Mouse (Mus musculus) T-helper 2 cell (primary cell): ENCODE data around the gene Gpalpp1.

Source experiments
- in situ Hi-C: fragments of 300-600 bp; cut with MboI, MseI; formaldehyde crosslinking; loops from one replicate; pipeline ENCODE4 v1.15.1; 2025; ENCODE audit warnings: high pct_unique_total_duplicates

Gpalpp1 gene

DNA sequence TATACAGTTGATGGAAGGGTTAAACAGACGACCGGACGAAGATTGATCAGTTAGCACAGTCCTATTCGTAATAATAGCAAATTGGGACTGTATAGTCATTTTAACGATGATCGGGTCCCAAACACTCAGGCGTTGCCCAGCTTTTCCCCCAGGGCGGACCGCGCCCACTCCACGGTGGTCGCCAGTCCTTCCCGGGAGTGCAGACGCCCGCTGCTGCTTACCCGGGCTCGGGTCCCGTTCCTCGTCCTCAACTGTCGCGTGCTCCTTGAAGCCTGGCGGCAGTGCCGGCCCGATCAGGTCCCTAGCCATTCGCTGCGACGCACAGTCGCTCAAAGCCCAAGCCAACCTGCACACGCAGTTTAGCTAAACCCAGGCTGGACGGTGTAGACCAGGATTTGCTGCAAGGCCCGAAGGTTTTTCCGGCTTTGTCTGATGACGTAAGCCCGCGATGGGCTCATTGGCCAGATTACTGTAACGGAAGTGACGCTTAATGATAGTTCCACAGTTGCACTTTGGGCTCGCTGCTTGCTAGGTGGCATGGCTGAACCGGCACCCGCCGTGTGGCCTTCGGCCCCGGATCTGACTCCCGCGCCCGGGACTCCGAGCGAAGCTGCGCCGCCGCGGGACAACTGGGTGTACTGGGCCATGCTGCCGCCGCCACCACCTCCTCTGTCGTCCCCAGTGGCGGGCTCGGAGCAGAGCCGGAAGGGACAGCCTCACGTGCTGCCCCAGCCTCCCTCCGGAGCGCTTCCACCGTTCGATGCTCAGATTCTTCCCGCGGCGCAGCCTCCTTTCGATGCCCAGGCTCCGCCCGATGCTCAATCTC, at the start of gene Gpalpp1, which contains the start of gene Nufip1:
Gpalpp1 (minus strand) TSS at position 365 of the 826 bp plus-strand sequence.
Nufip1 (plus strand) TSS at position 496 of the 826 bp plus-strand sequence.
- in situ Hi-C loops: loop anchor here (10.0 kb wide), 1 partner anchor 896 kb away; no protein-coding TSS in a partner anchor

DNA sequence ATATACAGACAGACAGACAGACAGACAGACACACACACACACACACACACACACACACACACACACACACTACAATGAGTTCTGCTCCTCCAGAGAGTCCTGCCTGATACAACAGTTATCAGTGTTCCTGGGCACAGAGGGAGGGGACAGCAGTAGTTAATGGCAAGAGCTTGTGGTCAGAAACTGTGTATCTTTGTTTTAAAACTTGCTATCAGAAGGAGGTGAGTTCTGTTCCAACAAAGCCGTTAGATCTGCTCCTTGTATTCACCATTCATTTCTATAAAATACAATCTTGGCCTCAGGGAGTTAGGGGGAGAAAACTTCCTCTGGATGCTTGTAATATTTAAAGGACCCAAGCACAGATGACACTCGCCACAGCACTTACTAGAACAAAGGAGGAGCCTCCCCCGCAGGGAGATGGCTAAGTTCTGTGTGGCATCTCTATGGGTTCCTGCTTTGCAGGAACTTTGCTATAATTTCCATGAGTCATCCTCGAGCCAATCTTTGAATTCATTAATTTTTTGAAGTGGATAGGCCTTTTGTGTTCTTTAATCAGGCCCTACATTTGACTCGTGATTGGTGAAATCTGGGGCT, 47.7 kb upstream of the Gpalpp1 start:
- in situ Hi-C loops: no loop called here

DNA sequence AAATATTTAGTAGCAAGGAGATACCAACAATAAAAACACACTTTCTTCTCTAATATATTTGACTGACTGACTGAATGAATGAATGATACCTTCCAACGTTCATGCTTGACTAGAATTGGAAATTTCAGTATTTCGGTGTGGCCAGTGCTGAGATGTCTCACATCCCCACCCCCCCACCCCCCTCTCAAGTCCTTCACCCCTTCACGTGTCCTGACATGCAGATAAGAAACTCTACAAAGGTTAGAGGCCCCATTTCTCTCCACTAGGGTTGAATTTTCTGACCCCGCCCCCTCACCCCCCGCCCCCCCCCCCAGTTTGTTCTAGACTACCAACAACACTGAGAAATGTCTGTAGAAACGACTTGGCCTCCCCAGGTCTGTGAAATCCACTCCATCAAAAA, 43.3 kb upstream of the Gpalpp1 start:
- in situ Hi-C loops: loop anchor here (5.0 kb wide), 1 partner anchor 323 kb away; no protein-coding TSS in a partner anchor

DNA sequence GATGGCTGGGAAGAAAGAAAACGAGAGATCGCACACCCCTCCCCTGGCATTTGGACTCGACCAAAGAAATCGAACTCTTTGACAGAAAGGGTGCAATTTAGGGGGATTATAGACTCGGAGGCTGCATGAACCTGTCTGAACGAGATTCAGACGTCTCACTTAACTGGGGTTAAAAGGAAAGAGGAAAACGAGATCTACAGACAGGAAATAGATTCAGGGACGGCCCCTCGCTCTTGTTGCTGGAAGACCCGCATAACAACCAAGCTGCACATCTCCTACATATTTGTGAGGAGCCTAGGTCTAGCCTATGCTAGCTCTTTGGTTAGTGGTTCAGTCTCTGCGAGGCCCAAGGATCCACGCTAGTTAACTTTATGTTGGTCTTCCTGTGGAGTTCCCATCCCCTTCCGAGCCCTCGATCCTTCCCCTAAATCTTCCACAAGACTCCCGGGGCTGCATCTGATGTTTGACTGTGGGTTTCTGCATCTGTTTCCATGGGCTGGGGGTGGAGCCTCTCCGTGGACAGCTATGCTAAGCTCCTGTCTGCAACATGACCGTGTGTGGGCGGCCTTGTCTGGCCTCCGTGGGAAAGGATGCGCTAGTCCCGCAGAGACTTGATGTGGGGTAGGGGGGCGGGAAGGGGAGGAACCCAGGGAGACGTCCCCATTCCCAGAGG, 42.6 kb upstream of the Gpalpp1 start:
- in situ Hi-C loops: loop anchor here (5.0 kb wide), 1 partner anchor 324 kb away; no protein-coding TSS in a partner anchor

DNA sequence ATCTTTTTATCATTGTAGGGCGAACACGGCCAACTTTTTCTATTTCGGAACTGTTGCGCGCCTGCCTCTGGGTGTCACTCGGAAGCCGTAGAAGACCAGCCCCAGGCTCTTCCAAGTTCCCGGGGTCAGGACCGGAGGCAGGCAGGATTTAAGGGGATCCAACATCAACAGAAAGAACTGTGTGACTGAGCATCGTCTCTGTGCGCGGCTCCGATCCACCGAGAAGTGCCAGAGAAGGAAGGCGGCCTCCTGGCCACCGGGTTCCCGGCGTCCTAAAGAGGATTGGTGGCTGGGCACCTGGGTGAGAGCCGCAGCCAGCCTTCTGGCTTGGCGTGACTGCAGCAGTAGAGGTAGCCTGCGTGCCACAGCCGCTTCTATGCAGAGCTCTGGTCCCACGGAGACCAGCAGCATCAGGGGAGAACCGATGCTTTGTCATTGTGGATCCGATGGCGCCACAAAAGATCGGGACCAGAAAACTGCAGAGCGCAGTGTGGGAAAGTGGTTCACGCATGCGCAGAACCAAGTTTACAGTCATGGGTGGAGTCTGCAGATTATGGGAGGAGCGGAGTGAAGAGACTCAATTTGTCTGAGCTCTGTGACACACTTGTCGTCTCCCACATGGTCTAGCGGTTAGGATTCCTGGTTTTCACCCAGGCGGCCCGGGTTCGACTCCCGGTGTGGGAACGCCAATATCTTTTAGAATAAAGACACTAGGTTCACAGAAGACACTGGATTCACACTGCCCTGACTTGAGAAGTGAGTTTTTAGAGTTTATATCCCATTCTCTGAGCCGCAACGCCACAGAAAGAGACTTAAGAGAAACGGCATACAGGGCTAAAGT, 41.8 kb upstream of the Gpalpp1 start:
- in situ Hi-C loops: loop anchor here (5.0 kb wide), 1 partner anchor 325 kb away; no protein-coding TSS in a partner anchor

DNA sequence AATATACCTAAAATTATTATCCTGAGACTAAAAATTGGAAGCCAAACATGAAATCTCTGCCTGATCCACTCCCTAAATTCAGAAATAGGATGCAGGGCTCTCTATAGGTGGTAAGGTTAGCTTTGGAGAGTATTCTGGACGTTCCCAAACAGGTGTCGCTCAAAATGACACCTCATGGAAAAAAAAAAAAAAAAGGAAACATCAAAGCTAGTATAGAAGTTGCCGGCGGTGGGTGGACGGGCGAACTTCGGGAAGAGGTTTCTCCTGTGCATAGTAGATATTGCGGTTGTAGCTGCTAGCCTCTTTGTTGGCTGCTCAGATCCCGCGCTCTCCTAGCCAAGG, 41.2 kb upstream of the Gpalpp1 start:
- in situ Hi-C loops: loop anchor here (5.0 kb wide), 1 partner anchor 326 kb away; no protein-coding TSS in a partner anchor

DNA sequence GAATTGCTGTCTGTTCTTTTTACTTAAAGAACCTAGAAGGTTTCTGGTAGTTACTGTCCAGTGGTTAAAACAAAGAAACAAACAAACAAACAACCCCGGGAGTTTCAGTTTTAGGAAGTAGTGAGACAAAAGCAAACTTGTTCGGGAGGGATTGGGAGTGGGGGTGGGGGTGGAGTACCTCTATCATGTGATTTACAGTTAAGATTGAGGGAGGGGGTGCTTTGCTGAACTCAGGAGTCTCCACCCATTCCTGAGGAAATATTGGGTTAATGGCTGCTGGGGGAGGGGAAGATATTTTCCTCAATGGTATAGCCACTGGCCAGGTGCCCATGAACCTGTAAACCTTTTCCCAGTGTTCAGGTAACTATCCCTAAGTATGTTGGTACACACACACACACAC, 40.5 kb upstream of the Gpalpp1 start:
- in situ Hi-C loops: loop anchor here (5.0 kb wide), 1 partner anchor 326 kb away; no protein-coding TSS in a partner anchor

DNA sequence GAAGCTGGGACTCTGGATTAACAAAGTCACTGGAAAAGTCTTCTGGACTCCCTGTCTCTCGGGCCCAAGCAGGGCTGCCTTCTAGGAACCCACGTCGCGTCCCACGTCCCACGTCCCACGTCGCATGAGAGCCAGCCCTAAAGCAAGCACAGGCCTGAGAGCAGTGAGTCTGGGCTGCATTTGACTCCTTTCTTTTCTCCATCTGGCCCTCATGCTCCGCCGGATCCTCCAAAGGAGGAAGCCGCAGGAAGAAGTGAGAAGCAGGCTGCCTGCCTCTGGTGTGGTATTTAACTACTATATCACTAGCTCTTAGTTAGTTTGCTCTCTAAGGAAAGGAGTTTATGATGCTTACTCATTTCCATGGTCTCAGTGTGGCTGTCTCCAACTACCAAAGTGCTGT, 39.9 kb upstream of the Gpalpp1 start:
- in situ Hi-C loops: loop anchor here (5.0 kb wide), 1 partner anchor 327 kb away; no protein-coding TSS in a partner anchor

DNA sequence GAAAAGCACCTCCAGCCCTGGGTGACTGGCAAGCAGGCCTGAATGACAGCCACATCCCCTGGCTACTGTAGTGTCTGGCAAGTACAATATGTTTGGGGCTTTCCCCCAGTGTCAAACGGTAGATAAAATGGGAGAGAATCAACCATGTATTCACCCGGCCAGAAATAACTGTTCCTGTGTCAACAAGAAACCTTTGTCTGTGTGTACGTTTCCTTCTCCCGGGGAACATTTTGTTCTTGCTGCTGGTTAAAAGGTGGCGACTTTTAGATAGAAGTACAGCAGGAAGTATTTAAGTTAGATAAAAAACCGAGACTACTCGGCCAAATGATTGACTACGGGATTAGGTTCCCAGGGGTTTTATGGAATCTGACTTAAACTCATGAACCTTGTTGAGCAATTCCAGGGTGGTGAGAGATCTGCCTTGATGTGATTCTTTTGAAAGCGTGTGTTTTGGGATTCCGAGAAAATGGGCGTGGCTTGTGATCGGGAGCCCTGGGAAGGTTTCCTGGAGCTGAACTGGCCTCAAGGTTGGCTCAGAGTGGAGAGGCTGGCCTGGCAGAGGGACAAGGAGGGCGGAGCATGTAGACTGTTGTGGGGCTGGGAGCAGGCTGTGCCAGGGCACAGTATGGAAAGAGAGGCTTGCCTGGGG, 39.1 kb upstream of the Gpalpp1 start:
- in situ Hi-C loops: loop anchor here (5.0 kb wide), 1 partner anchor 328 kb away; no protein-coding TSS in a partner anchor

DNA sequence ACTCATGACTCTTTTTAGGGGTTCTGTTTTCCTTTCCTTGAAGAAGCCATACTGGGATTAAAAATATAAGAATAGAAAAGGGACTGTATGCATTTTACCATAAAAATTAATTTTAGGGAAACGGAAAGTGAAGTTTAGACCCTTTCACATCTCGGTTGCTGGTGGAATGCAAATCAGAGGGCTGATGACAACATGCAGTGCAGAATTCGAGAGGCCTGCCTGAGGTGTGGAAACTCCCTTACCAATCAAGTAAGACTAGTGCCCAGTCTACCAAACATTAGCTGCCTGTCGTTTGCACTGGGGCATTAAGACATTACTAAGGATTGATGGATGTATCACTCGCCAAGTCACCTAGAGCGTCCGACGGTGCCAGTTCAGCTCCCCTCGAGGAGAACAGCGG, 37.7 kb upstream of the Gpalpp1 start:
- in situ Hi-C loops: no loop called here

DNA sequence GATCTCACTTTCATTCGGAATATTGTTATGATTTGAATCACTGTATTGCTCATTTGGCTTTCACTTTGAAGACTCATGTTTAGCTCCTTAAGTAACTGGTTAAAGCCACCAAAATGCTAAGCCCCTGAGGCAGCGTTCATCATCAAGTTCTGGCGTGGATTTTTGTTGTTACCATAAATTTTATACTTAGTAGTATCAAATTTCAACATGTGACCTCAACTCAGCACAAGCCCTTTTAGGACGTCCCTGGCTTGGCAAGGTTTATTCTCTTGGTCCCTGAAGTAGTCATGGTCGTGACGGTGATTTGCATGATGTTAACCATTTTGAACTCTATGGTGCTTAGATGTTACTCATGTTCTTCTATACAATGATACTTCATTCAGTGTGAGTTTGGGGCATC, 36.5 kb upstream of the Gpalpp1 start:
- in situ Hi-C loops: no loop called here

DNA sequence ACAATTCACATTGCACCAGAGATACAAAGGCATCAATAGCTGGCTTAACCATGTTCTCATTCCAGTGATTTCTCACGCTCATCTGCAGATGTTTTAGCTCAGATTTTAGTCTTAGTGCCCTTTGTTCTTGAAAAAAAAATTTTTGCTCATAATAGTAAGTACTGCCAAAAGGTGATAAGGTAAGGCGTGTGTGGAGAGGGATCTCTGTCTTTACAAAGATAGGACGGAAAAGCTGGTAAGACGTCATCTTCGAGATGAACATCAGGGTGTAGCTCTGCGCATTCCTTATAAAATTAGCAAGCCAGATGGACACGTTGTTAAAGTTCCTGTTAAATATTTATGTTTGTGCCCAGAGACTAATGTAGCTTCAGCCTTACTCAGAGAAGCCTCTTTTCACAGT, 35.3 kb upstream of the Gpalpp1 start:
- in situ Hi-C loops: no loop called here

DNA sequence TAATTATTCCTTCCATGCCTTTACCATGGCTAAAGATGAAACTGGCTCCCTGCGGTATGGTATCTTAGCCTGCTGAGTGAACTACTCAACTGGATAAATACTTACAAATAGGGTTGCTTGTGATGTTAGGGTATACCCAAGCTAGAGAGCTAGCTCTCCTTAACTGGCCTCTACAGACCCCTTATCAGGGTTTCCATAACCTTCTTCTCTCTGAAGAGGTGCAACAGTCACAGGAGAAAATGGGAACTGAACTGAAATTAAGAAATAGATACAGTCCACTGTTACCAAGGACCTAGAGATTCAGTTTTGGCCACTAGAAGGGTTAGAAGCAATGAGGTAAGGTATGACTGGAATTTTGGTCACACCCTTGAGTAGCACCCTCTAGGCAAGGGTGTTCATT, 34.7 kb upstream of the Gpalpp1 start:
- in situ Hi-C loops: no loop called here

DNA sequence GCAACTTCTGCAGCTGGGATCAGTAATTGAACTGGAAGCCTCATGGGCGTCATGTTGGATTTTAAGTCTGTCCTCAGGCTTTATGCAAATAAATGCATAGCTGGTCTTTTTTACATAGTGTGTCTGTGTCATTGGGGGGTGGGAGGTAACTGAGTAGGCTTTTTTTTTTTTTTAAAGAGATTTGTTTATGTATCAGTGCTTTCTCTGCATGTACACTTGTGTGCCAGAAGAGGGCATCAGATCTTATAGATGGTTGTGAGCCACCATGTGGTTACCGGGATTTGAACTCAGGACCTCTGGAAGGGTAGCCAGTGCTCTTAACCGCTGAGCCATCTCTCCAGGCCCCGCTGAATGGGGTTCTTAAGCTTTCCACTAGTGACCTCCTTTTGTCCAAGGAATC, 24.4 kb upstream of the Gpalpp1 start:
- in situ Hi-C loops: no loop called here

DNA sequence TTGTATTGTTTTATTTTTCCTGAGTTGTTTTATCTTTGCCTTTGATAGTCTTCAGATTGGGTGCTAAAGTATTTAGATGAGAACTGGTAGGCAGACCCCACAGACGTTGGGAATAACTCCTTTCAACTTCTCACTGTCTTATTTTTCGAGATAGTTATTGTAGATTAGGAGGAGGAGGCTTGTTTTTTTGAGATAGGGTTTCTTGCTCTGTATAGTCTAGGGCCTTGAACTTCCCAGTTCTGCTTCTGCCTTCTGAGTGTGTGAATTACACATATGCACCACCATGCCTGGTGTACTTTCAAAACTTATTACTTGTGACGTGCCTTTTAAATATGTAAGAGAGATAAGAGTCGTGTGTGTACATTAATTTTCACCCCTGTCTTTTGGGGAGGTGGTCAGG, 17.6 kb upstream of the Gpalpp1 start:
- in situ Hi-C loops: no loop called here

DNA sequence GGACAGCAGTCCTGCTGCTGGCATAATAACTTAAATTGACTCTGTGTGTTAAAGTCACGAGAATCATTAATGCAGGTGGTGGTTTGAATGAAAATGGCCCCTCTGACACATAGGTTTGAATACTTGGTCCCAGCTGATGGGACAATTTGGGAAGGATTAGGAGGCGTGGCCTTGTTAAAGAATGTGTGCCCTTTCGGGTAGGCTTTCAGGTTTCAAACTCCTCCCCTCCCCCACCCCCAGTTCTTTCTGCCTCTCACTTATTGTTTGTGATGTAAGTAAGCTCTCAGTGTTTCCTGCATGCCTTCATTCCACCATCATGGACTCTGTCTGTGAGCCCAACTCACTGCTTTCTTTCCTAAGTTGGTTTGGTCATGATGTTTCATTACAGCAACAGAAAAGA, 16.8 kb upstream of the Gpalpp1 start:
- in situ Hi-C loops: no loop called here

DNA sequence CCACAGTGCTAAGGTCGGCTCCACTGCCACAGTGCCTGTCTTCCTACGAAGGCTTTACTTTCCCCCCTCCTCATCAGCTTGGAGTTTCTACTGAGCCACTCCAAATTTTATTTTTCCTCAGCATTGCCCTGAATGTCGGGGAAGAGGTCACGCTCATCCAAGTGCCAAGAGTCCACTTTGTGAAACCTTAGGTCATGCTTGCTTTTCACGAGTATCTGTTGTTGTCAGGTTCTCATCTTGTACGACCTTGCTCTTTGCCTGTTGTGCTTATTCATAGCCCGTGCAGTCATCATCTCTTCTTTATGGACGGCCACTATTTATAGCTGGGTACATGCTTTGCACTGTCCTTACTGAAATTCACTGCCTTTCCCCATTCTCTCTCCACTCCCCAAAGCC, 12.1 kb upstream of the Gpalpp1 start:
- in situ Hi-C loops: no loop called here

DNA sequence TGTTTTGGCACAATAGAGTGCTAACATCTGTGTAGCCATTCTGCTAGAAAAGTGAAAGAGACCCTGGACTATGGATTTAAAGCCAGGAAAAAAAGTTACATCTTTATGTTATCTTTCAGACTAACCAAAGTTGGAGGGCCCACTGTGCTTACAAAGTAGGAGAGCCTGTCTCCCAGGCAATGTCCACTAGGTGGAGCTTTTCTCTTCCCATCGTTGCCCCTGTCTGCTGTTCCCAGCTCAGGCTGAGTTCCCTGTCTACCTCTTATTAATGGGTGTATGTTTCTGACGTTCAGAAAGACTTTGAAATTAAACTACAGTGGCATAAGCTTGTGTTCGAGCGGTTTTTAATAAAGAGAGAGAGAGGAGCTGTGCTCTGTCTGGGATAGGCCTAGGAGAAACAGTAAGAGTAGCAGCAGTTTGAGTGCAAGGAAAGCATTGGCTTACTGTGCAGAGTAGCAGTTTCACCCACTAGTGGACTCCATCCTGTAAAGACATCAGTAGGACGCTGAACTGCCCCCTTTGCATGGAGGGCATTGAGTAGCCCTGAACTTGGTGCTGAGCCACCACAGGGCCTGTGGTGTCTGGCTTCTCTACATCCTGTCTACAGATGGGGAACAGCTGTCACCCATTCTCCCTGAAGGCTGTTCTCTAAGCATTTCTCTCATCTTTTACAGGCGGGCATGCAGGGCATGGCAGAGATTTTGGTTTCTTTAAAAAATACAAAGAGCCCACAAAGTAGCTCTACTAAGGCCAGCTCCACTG, 11.5 kb upstream of the Gpalpp1 start:
- in situ Hi-C loops: no loop called here

DNA sequence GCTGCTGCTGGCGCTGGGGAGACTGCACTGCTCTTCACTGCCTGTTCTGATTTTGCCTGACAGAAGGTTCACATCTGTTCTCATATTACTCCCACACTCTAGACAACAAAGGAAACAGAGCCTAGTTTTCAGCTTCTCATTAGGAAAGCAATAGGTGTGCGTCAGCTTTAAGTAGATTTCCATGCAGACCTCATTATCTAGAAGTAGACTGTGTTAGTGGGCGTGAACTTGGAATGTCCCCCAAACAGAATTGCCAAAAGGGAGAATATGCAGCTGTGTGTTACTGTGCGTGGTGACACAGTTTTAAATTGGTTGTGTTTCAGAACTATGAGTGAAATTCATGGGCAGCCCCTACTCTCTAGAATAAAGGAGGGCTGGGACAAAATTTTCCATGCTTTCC, 9.9 kb upstream of the Gpalpp1 start:
- in situ Hi-C loops: no loop called here

DNA sequence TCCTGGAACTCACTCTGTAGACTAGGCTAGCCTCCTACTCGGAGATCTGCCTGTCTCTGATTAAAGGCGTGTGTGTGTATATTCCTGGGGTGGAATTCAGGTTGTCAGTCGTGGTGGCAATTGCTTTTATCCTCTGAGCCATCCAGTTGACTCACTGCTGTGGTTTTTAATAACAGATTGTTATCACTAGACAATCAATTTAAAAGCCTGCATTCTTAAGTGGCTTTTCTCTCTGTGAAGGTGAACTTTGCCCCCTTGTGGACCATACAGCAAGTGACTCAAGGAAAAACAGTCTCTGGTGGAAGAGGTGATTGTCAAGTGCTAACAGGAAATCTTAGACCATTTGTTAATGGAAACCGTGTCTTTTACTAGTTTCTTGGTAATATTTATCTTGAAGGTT, 8.4 kb upstream of the Gpalpp1 start:
- in situ Hi-C loops: loop anchor here (10.0 kb wide), 1 partner anchor 904 kb away; no protein-coding TSS in a partner anchor
